Mouse (Mus musculus): ENCODE results near the gene Spink8. TPM values are rescaled to one million over a fixed set of nuclear protein-coding genes. Genes with fewer than 3 reads are reported as not detected.
A peak's percentile ranks its signal among the peaks of the same experiment; 100 is the strongest.
"Not testable (repeated sequence)": the region's sequence is repeated elsewhere in the genome, so short reads cannot be mapped to it uniquely, and the experiment has no call there.

Gene Spink8
- 10 to 100 TPM; 60.4 to 73.2 TPM for total RNA-seq (2021)

DNA sequence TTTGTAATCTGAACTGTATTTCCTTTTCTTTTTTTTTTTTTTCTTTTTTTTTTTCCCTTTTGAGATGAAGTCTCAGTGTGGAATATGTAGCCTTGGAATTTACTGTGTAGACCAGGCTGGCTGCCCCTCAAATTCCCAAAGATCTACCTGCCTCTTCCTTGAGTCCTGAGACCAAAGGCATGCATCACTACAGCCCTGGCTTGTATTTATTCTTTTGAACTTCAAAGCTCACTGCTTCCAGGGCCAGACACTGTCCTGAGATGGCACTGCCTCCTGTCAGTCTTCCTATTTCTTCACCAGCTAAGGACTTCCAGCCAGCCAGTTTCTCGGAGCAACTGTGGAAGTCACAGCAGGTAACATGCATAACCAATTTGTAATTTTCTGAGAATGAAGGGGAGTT lies at the start of gene Spink8:
TSS of gene Spink8 (plus strand) at position 301 of the 400 bp plus-strand sequence.
- no peak for DNase-seq

GRCm38 (mm10) chr9:109766841-109767240 lies 45.2 kb upstream of the Spink8 start:
- DNase-seq, result not testable (repeated sequence)

- DNase-seq, result not testable (repeated sequence)
Observed at GRCm38 (mm10) chr9:109790570-109790969, 21.5 kb upstream of the Spink8 start, which contains the start of gene Fbxw27. Gene Fbxw27, minus strand, starts transcription at chr9:109790670.

DNA sequence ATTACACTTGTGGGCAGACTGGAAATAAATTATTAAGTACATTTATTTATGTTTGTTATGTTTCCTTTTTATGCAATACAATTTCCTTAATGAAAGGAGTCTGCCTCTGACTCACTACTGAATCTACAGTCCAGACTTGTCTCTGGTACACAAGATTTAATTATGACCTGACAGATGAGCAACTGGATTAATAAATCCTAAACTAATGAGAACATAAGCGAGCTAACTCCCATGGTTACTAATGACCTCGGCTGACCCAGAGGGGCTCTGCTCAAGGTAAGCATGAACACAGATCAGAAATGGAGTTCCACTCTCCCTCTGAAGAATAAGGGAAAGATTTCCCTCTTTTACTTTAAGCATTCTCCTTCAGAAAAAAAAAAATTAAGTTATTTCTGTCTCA lies 16.9 kb upstream of the Spink8 start:
- no peak for DNase-seq

DNA sequence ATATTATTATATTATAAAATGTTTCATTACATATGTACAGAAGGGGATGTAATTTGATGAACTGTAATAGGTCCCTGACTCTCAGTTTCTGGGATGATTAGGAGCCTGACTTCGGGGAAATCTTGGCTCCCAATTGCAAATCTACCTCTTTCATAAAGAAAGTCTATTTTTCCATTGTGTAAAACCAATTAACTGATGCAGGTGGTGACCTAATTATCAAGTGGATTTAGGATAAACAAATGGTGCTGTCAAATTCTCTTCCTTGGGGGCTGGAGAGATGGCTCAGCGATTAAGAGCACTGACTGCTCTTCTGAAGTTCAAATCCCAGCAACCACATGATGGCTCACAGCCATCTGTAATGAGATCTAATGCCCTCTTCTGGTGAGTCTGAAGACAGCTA lies 16.3 kb upstream of the Spink8 start:
- DNase-seq, result no peak

DNA sequence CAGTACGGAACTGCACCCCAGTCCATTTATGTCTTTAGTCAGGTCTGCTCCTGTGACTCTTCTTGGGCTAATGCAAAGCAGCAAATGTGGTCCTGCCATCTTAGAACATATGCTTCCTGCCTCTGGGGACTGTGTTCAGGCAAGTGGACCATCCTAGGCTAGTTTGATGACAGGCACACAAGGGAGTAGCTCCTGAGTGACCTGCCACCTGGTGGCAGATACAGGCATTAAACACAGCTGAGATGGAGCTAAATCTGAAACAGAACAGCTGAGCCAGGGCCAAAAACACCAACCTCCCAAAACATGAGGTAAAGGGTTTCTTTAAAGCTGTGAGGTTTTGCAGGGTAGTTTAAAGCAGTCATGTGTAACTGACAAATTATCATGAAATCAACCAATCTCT lies 14.0 kb upstream of the Spink8 start:
- DNase-seq, result no peak

GRCm38 (mm10) chr9:109805596-109805995 lies 6.5 kb upstream of the Spink8 start:
- DNase-seq, result not testable (repeated sequence)

DNA sequence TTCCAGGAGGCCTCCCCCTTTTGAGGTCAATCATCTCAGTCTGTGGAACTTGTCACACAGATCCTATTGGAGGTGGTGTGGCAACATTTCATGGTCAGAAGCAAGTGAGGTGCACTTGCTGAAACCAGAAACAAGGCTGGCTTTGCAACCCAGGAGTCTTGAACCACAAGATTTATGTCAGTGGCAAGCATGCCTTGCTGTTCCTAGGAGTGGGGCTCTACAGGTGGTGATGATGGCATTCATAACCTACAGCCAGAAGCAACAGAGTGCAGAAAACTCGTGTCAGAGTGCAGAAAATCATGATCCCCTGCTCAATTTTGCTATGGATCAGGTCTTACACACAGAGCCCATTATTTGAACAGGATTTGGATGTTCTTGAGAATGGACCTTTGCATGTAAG lies 5.8 kb upstream of the Spink8 start:
- no peak for DNase-seq

GRCm38 (mm10) chr9:109806695-109807293 lies 5.3 kb upstream of the Spink8 start:
- DNase-seq, result no peak

- no peak for DNase-seq
Observed at GRCm38 (mm10) chr9:109807898-109808297, 4.2 kb upstream of the Spink8 start.

- peak; percentile 4 for DNase-seq
Observed at GRCm38 (mm10) chr9:109813424-109813823, 1.3 kb downstream of the Spink8 start.

- peak; percentile 12 to 20 for DNase-seq
Observed at GRCm38 (mm10) chr9:109816341-109816740, 4.3 kb downstream of the Spink8 start.

DNA sequence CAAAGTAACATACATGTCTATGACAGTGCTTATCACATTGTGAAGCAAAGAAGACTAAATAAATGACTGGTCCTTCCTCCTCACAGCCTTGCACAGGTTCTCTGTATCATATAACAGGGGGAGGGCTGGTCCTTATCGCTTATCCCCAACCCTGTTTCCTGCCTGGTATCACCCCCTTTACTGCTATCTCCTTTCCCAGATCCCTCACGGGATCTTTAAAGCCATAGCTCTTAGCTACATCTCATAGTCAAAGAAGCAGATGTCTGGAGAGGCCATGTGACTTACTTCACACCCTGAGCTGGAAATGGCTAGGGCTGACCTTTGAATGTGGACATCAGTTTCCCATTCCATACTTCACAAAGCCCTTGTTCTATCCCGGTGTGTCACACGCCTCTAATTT lies 13.7 kb downstream of the Spink8 start:
- no peak for DNase-seq

- no peak for DNase-seq
Observed at GRCm38 (mm10) chr9:109826181-109826580, 14.1 kb downstream of the Spink8 start.

DNA sequence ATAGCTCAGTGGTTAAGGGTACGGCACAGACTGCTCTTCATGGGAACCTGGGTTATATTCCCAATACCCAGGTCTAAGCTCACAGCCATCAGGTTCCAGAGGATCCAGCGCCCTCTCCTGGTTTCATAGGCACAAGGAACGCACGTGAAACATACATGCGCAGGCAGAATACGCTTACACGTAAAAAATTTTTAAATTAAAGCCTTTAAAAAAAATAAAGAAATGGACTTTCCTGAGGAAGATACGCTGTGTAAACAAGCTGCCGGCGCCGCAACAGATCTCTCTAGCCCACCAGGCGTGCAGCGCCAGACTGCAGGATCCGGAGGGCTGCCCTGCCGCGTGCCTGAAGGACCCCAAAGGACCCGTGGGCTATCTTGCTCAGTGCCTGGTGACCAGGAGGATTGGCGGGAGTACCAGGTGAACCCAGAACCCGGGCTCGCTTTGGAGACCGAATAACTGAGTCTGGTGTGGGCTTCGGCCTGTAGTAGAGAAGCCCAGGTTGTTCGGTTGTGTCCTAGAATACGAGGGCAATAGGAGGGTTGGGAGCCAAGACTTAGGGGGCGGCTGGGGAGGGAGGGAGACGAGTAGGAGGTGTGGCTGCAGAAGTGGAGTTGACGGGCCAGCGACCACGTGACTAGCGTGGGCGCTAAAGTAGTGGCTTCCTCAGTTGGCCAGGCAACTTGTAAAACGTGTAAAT lies 20.5 kb downstream of the Spink8 start, which contains the start of gene Nme6:
TSS of gene Nme6 (plus strand) at position 359 of the 697 bp plus-strand sequence.
- DNase-seq, result peak; percentile 83 to 84

DNA sequence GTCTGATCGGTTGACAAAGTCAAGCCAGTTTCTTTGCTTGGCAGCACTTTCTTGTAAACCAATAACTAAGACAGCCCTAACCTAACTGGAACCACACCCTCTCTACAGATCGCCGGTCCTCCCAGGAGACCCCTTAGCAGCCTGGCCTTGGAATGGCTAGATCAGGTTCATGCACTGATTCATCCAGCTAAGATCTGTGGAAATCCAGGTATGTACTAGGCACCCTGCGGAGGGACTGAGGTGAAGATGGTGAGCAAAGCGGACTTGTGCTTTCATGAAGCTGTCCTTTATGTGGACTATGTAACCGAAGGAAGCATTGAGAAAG lies 21.0 kb downstream of the Spink8 start:
- no peak for DNase-seq

DNA sequence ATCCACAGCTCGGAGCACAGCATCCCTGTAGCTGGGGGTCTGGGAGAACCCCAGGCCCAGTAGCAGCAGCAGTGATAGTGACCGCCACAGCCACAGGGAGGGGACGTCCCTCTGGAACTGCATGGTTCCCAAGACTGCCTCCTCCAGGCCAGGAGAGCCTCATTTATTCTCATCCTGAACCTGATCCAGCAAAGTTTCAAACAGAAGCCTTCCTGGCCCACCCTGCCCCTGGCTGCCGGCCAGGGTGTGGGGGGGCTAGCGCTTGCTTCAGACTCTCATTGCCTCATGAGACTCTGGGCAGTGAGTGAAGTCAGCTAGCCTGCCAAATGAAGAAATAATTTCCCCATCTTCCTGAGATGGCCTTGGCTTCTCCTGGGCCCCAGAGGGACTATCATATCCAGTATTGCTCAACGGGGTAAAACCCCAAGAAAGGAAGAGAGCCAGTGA lies 37.3 kb downstream of the Spink8 start, which contains the start of gene Camp:
TSS of gene Camp (minus strand) at position 306 of the 447 bp plus-strand sequence.
- no peak for DNase-seq

- DNase-seq, result no peak
Observed at GRCm38 (mm10) chr9:109850099-109850498, 38.0 kb downstream of the Spink8 start.

DNA sequence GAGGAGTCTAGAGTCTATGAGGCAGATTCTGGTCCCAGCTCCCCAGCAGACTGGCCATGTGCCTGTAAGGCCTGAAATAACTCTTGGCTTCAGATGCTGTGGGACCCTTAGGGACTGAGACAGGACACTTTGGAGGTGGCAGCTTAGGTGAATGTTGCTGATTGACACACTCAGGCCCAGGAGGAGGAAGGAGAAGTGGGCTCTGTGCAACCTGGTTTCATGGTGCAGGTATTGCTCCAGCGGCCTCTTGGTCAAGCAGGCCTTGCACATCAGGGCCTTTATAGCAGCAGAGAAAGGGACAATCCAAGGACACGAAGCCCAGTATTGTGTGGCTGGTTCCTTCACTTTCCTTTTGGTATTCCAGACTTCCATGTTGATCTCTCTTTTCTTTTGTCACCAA lies 42.3 kb downstream of the Spink8 start:
- DNase-seq, result no peak

DNA sequence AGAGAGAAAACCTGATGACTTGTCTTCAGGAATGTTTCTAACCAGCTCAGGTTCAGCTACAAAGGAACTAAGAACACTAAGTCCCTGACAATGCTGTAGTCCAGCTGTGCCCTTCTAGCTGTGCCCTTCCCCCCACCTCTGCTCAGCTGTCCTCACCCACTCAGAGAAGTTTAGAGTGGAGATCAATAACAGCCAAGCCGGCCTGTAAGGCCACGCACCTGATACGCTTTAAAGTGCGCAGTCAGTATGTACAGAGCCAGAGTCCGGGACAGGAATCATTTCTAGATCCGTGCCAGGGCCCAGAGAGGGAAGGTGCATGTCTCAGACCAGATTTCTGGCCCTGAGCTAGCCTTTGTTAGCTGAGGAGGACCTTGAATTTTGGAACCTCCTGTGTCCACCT lies 43.9 kb downstream of the Spink8 start:
- no peak for DNase-seq

DNA sequence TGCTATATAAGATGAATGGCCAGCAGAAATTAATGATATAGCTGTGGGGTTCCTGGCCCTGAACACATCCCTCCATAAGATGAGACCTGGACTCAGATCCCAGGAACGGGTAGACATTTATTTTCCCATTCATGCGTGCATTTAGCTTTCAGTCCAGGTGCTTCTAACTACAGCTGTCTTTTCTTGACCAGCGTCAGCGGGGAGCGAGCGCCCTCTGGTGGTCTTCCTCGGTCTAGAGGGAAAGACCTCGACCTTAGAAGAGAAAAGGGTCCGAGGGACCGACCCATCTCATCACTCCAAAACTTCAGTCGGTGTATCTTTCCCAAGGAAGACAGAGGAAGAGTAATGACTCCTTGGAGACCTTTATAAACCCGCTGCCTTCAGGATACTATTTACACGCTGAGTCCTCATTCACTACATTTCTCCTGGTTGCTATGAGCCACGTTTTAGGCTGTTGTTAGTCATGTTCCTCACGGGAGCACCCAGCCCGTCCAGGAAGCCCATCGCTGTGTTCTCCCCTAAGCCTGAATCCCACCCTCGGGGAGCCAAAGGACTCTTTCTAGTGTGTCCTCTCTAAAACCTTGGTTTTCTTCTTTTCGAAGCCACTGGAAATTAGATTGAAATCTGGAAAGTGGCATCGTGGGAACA lies 50.4 kb downstream of the Spink8 start:
- peak; percentile 65 to 73 for DNase-seq

DNA sequence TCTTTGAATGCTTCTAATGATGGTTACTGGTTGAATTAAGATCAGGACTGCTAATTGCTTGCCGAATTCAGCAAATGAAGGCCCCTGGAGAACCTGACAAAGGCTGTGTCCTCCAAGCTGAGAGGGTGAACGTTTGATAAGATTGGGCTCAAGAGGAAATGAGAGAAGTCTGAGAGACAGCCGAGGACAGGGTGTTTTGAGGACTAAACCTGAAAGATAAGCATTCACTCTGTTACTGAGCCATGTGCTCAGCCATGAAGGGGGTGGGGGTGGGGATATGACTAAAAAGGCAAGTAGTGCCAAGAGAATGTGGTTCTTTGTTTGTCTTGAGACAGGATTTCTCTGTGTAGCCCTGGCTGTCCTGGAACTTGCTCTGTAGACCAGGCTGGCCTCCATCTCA lies 51.0 kb downstream of the Spink8 start:
- no peak for DNase-seq

GRCm38 (mm10) chr9:109866218-109866617 lies 54.1 kb downstream of the Spink8 start:
- no peak for DNase-seq

All from layer of hippocampus, postnatal 36 days (tissue).